Mouse (Mus musculus) adrenal gland, adult 2 months (tissue): ENCODE measurements around the gene Uqcr10. TPM values are rescaled to one million over a fixed set of nuclear protein-coding genes. Genes with fewer than 3 reads are reported as not detected.

Source experiments
- DNase-seq: peaks from one replicate; pipeline ENCODE4 v3.0.0; 2021
- long read RNA-seq: library from polyadenylated mRNA; stranded (forward); transcript quantifications from one replicate; pipeline ENCODE4 v2.0.0, GENCODE M21; 2021
- polyA plus RNA-seq: library from polyadenylated mRNA; depleted of rRNA; stranded (reverse); fragments of >200 nt; gene quantifications from 2 replicates; pipeline ENCODE4 v1.2.3, GENCODE M21; 2012; rRNA removed
- total RNA-seq, 2 experiments: library from RNA; stranded (reverse); gene quantifications; 2 replicates each; pipeline ENCODE4 v1.2.3; 2021

Uqcr10 gene
- total RNA-seq (1,000 to 10,000 TPM in 1 of 2 experiments, 100 to 1,000 TPM in 1; 942 to 1,033 TPM), polyA plus RNA-seq (916 and 1,226 TPM in 2 replicates)
- long read RNA-seq, transcript Uqcr10-203 (3 exons, 510 nt): minor isoform, 27 of 581 reads
- long read RNA-seq, transcript Uqcr10-201 (2 exons, 434 nt): major isoform, 541 of 581 reads
- long read RNA-seq, partial matches to known transcripts: 7 of 581 reads
- long read RNA-seq, other reads (novel, unspliced or antisense): 5 of 581 reads

DNA sequence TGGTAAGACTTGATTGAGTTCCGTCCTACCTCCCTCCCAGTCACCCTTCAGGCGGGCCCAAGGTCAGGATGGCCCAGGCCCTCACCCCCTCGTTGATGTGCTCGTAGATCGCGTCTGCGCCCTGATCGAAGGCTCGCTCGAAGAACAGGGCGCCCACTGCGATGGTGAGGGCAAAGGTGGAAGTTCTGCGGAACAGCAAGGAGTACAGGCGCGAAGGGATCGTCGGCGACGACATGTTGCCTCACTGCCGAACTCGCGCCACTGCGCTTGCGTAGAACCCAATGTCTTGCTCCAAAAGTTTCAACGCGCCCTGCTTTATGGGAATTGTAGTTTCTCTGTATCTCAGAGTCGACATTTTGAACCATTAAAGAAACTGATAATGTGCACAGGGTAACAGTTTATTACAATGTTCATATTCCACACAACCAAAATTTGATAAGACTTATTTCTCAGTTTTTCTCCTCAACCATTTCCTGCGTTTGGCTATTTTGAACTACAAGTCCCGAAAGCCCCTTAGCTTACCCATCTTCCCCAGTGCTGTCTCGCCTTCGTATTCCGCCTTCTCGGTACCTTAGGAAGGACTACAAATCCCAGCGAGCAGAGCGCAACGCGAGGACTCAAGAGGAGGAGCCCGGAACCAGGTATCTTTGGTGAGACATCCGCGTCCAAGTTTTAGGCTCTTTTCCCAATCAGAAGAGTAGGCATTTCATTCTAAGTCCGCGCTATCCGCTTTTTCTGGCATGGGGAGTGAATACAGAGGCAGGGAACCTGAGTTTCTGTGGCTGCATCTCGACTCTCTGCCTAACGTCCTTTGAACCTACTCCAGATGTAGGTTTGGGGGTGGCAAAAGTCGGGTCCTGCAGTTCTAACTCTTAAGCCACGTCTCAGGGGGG is at the start of gene Uqcr10, which contains the start of gene Zmat5:
Gene Uqcr10, minus strand, starts transcription at position 271 of the 893 bp plus-strand sequence.
Gene Zmat5, plus strand, starts transcription at position 607 of the 893 bp plus-strand sequence.
- DNase-seq: peak; percentile 93

GRCm38 (mm10) chr11:4752836-4753235 is 48.7 kb upstream of the Uqcr10 start:
- DNase-seq: no peak

DNA sequence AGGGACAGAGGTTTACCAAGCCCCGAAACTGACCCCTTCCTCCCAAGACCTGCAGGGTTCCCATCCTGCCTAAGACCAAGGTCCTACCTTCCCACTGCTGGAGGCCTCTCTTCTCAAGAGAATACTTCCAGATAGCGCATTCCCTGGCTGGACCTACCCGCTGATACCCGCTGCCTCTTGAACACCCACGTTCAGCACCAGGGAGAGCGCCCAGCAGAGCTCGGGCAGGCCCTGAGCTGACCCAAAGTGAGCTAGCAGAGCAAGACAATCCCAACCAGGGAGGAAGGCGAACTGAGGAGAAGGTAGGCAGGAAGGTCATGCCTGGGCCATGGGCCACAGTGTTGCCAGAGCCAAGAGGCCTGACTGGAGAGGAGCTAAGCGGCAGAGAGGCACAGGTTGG is 46.1 kb upstream of the Uqcr10 start:
- DNase-seq: peak; percentile 83

- DNase-seq: no peak
These were observed 43.1 kb upstream of the Uqcr10 start for GRCm38 (mm10) chr11:4747285-4747684.

- peak; percentile 33 for DNase-seq
These were observed 42.6 kb upstream of the Uqcr10 start, which contains the start of gene Cabp7 for GRCm38 (mm10) chr11:4746733-4747132. Gene Cabp7, minus strand, starts transcription at chr11:4746778.

GRCm38 (mm10) chr11:4745969-4746368 is 41.8 kb upstream of the Uqcr10 start:
- DNase-seq: no peak

DNA sequence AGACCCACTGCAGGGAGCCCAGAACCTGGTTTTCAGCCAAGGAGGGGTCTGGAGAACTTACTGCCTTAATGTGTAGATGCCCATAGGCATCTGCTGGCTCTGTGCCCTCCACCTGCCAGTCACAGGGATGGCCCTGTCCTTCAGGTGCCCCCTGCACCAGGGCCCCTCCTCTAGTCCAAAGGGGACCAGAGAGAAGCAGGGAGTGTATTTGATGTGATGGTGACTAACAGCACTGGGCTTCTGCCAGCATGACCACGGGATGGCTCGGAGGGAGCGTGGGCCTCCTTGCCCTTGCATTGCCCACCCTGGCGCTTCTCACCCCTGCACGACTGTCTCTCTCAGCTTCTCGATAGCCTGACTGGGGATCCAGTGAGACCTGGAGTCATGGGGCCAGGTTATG is 40.5 kb upstream of the Uqcr10 start:
- no peak for DNase-seq

- DNase-seq: no peak
These were observed 36.6 kb upstream of the Uqcr10 start for GRCm38 (mm10) chr11:4740785-4741184.

GRCm38 (mm10) chr11:4738719-4739118 is 34.6 kb upstream of the Uqcr10 start:
- no peak for DNase-seq

- no peak for DNase-seq
These were observed 33.5 kb upstream of the Uqcr10 start for GRCm38 (mm10) chr11:4737682-4738081.

DNA sequence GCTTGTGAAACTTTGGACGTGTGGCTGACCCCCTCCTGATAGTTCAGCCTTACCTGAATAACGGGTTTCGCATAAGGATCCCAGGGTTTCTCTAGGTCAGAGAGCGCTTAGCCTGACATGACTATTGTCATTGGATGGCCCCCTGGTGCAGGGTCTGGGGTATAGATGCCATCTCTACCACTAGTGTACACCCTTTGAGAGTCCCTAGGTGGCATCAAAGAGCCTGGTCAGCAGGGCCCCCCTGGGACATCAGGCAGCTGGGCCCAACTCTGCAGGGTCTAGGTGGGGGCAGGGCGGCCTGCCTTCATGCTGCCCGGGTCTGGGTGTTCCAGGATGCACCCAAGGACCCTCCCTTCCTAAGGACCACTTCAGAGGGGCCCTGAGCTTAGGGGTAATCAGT is 32.2 kb upstream of the Uqcr10 start:
- DNase-seq: no peak

DNA sequence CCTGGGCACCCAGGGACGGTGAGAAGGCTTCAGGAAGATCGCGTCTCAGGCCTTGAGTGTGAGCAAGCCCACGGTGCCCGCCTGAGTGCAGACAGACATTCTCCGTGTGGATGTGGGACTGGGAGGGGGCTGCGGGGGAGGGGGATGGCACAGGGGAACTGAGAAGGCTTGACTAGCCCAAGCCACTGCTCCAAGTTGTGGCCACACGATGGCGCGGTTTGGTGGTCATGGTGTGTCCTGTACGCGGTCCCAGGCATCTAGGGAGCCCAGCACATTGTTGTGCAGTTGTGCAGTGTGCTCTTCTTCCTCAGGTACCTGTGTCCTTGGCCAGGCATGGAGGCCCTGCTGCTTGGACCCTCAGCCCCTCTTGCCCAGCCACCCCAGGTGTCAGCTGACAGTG is 30.0 kb upstream of the Uqcr10 start:
- no peak for DNase-seq

- DNase-seq: no peak
These were observed 27.6 kb upstream of the Uqcr10 start for GRCm38 (mm10) chr11:4731781-4732180.

GRCm38 (mm10) chr11:4730913-4731312 is 26.8 kb upstream of the Uqcr10 start:
- peak; percentile 75 for DNase-seq

DNA sequence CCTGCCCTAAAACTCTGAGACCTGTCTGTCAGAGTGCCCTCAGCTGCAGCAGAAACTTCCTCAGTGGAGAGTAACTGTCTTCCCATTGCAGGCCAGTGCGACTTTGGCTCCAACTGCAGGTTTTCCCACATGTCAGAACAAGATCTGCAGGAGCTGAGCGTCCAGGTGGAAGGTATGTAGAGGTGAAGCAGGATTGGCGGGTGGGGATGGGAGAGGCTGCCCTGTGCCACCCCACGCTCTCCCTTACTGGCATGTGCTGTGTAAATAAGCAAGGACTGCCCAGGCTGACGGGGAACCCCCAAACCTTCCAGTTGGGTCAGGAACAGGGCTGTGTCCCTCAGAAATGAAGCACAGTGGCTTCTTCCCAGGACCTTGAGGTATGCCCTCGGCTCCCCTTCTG is 26.0 kb upstream of the Uqcr10 start:
- no peak for DNase-seq

- peak; percentile 85 for DNase-seq
These were observed 25.5 kb upstream of the Uqcr10 start for GRCm38 (mm10) chr11:4729603-4730002.

GRCm38 (mm10) chr11:4721728-4722127 is 17.6 kb upstream of the Uqcr10 start:
- peak; percentile 58 for DNase-seq

DNA sequence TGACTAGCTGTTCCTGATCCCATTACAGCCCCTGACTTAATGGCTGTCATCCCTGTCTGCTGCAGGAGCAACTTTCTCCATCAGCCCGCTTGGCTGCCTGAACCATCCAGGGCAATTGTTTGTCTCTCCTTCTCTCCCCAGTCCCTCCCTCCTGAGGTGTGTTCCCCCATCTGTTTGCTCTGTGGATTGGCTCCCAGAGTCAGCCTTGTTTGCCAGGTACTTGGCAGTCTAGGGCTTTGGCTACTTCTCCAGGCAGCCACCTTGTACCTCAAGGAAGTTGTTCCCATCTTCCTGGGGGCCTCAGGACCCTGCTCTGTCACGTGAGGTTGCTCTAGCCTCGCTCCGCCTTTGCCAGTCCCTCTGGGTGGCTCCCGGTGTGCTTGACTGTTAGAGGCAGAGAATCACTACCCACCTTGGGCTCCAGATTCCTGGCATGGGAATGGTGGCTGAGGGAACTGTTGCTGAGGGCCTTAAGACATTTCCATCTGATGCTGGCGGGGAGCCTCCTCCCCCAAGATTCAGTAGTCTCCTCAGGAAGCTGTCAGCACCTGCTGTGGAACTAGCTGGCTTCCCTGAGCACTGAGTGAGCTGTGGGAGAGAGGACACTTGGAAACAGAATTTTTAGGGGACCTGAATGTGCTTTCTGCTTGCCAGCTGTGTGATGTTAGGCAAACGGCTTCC is 16.9 kb upstream of the Uqcr10 start:
- no peak for DNase-seq

- DNase-seq: peak; percentile 75
These were observed 16.3 kb upstream of the Uqcr10 start for GRCm38 (mm10) chr11:4720393-4720792.

DNA sequence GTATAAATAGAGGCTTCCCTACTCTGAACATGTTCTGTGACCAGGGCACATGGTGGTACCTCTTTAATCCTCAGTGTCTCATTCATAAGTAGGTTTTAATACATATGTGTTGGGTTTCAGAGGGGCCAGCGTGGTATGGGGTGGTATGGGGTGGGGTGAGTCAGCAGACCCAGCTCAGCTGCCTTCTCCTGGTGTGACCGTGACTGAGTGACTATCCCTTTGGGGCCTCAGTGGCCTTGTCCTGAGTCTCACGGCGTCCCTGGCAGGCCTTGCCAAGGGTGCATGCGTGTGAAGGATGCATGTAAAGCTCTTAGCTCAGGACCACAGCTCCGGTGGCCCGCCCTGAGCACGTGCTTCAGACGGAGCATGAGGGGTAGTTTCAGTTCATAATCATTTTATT is 15.8 kb upstream of the Uqcr10 start:
- peak; percentile 89 for DNase-seq

- peak; percentile 83 for DNase-seq
These were observed 14.4 kb upstream of the Uqcr10 start for GRCm38 (mm10) chr11:4718548-4718947.

- no peak for DNase-seq
These were observed 12.5 kb upstream of the Uqcr10 start for GRCm38 (mm10) chr11:4716530-4717236.
